Mouse (Mus musculus) forebrain, embryonic 11.5 days (tissue): ENCODE data around the gene Sde2. TPM values are rescaled to one million over a fixed set of nuclear protein-coding genes. Genes with fewer than 3 reads are reported as not detected.

ENCODE experiments used
- ATAC-seq: fragments of 200-750 bp; cut with Nextera tagmentation; replicated peaks from 2 replicates; pipeline ENCODE4 v1.8.0; 2017; ENCODE audit warnings: moderate TSS enrichment; ENCODE audit not compliant: low FRiP score
- DNase-seq: peaks from one replicate; pipeline ENCODE4 v3.0.0-alpha.2; 2017; ENCODE audit warnings: low spot score
- H3K27ac ChIP-seq: fragments of 300-500 bp; sonication (generic); 2 replicates; pipeline ENCODE4 v1.5.1; 2014; ENCODE audit warnings: low read depth, low read length
- H3K27me3 ChIP-seq: fragments of 300-500 bp; sonication (generic); 2 replicates; pipeline ENCODE4 v1.6.1; 2014; ENCODE audit warnings: mild to moderate bottlenecking, low read length, mixed read lengths; ENCODE audit not compliant: control insufficient read depth, insufficient read depth
- H3K36me3 ChIP-seq: fragments of 300-500 bp; sonication (generic); 2 replicates; pipeline ENCODE4 v1.6.1; 2014; ENCODE audit warnings: mild to moderate bottlenecking, low read length, moderate library complexity, mixed read lengths; ENCODE audit not compliant: control insufficient read depth, insufficient read depth
- H3K4me1 ChIP-seq: fragments of 300-500 bp; sonication (generic); replicated peaks from 2 replicates; pipeline ENCODE4 v1.6.1; 2014; ENCODE audit warnings: low read length, mixed read lengths; ENCODE audit not compliant: control insufficient read depth, insufficient read depth
- H3K4me2 ChIP-seq: fragments of 300-500 bp; sonication (generic); 2 replicates; pipeline ENCODE4 v1.6.1; 2014; ENCODE audit warnings: low read depth, mild to moderate bottlenecking, low read length, moderate library complexity, mixed read lengths; ENCODE audit not compliant: severe bottlenecking
- H3K4me3 ChIP-seq: fragments of 300-500 bp; sonication (generic); 2 replicates; pipeline ENCODE4 v1.5.1; 2014; ENCODE audit warnings: low read depth, low read length
- H3K9ac ChIP-seq: fragments of 300-500 bp; sonication (generic); 2 replicates; pipeline ENCODE4 v1.6.1; 2014; ENCODE audit warnings: low read length
- H3K9me3 ChIP-seq: fragments of 300-500 bp; sonication (generic); 2 replicates; pipeline ENCODE4 v1.6.1; 2016; ENCODE audit warnings: low read length, mixed read lengths; ENCODE audit not compliant: control insufficient read depth
- WGBS: fragments of 180-500 bp; shearing (Covaris S2); extraction: QIAGEN DNeasy Blood & Tissue Kit; methylation state at CpG from one replicate; pipeline ENCODE4 v1.1.7; 2014; 5-methylcytosine and 5-hydroxymethylcytosine counted together
- polyA plus RNA-seq: library from polyadenylated mRNA; unstranded; fragments of >200 nt; fragmentation: Nextera tagmentation; extraction: Ambion mirVana; gene quantifications from 2 replicates; pipeline ENCODE4 v1.2.1, GENCODE M21; 2014

The Sde2 gene
- polyA plus RNA-seq, 1 experiment from 2014 or later = 33.8 TPM

- DNase-seq (no peak), ATAC-seq (no peak)
Observed at GRCm38 (mm10) chr1:180866001-180866400, 15.1 kb downstream of the Sde2 start.

GRCm38 (mm10) chr1:180870122-180870650, 19.3 kb downstream of the Sde2 start:
- DNase-seq (no peak), ATAC-seq (no peak)
- no peak overlapping the region for H3K4me3 ChIP-seq
- H3K27ac ChIP-seq = no peak overlapping the region
- H3K36me3 ChIP-seq = no peaks in the 10 kb centered on the region; the same call in 1 of the 2 replicates
- 81% methylated on average over 13 of the region's 13 CpGs for WGBS
- H3K4me1 ChIP-seq = no peaks in the 10 kb centered on the region
- H3K4me2 ChIP-seq = no peak overlapping the region
- no peaks in the 10 kb centered on the region for H3K27me3 ChIP-seq
- H3K9ac ChIP-seq = no peak overlapping the region
- H3K9me3 ChIP-seq = no peaks in the 10 kb centered on the region

More at GRCm38 (mm10) chr1:180866001-180866400, 15.1 kb downstream of the Sde2 start:
- Histone ChIP-seq H3K4me2 (no peak overlapping the region), H3K9ac (no peak overlapping the region), H3K36me3 (no peaks in the 10 kb centered on the region; the same call in 1 of the 2 replicates), H3K27me3 (no peaks in the 10 kb centered on the region), H3K4me3 (no peak overlapping the region), H3K9me3 (no peaks in the 10 kb centered on the region), H3K4me1 (no peaks in the 10 kb centered on the region), H3K27ac (no peak overlapping the region)
- 96% methylated on average over 7 of the region's 7 CpGs for WGBS

GRCm38 (mm10) chr1:180873861-180874484, 23.0 kb downstream of the Sde2 start:
- WGBS = 20% methylated on average over 9 of the region's 9 CpGs
- no peak overlapping the region for H3K27ac ChIP-seq

GRCm38 (mm10) chr1:180874615-180875014, 23.7 kb downstream of the Sde2 start:
- WGBS = 89% methylated on average over 2 of the region's 2 CpGs
- Histone ChIP-seq H3K36me3 (no peaks in the 10 kb centered on the region), H3K9me3 (no peaks in the 10 kb centered on the region), H3K9ac (no peak overlapping the region), H3K27ac (no peak overlapping the region), H3K27me3 (no peaks in the 10 kb centered on the region), H3K4me2 (no peak overlapping the region), H3K4me3 (no peak overlapping the region), H3K4me1 (no peaks in the 10 kb centered on the region)
- ATAC-seq = no peak
- no peak for DNase-seq

More at GRCm38 (mm10) chr1:180873861-180874484, 23.0 kb downstream of the Sde2 start:
- Histone ChIP-seq H3K4me2 (no peak overlapping the region), H3K27me3 (no peaks in the 10 kb centered on the region), H3K4me3 (no peak overlapping the region), H3K9ac (no peak overlapping the region), H3K9me3 (no peaks in the 10 kb centered on the region), H3K4me1 (no peaks in the 10 kb centered on the region), H3K36me3 (no peaks in the 10 kb centered on the region)
- DNase-seq = peak; percentile 79
- no peak; the same call in 1 of the 2 replicates for ATAC-seq

- Histone ChIP-seq H3K9me3 (no peaks in the 10 kb centered on the region), H3K4me3 (no peak overlapping the region), H3K36me3 (no peaks in the 10 kb centered on the region), H3K9ac (no peak overlapping the region), H3K4me1 (no peaks in the 10 kb centered on the region), H3K4me2 (no peak overlapping the region), H3K27me3 (no peaks in the 10 kb centered on the region), H3K27ac (no peak overlapping the region)
- WGBS = 91% methylated on average over 9 of the region's 9 CpGs
- DNase-seq (no peak), ATAC-seq (no peak)
Observed at GRCm38 (mm10) chr1:180875126-180875525, 24.2 kb downstream of the Sde2 start.

- Histone ChIP-seq H3K4me2 (no peak overlapping the region), H3K36me3 (no peaks in the 10 kb centered on the region), H3K27ac (no peak overlapping the region), H3K4me3 (no peak overlapping the region), H3K4me1 (no peaks in the 10 kb centered on the region), H3K9me3 (no peaks in the 10 kb centered on the region), H3K27me3 (no peaks in the 10 kb centered on the region), H3K9ac (no peak overlapping the region)
- 72% methylated on average over 4 of the region's 4 CpGs for WGBS
- DNase-seq = no peak
- no peak for ATAC-seq
Observed at GRCm38 (mm10) chr1:180877466-180877865, 26.5 kb downstream of the Sde2 start.

- no peaks in the 10 kb centered on the region for H3K9me3 ChIP-seq
- WGBS = 87% methylated on average over 3 of the region's 3 CpGs
- H3K36me3 ChIP-seq = no peaks in the 10 kb centered on the region
- no peaks in the 10 kb centered on the region for H3K27me3 ChIP-seq
- no peak overlapping the region for H3K27ac ChIP-seq
- H3K4me1 ChIP-seq = no peaks in the 10 kb centered on the region
- H3K4me2 ChIP-seq = no peak overlapping the region
- ATAC-seq = no peak
- H3K4me3 ChIP-seq = no peak overlapping the region
- DNase-seq = no peak
- H3K9ac ChIP-seq = no peak overlapping the region
Observed at GRCm38 (mm10) chr1:180881768-180882167, 30.8 kb downstream of the Sde2 start.

GRCm38 (mm10) chr1:180883731-180884130, 32.8 kb downstream of the Sde2 start:
- no peak for ATAC-seq
- Histone ChIP-seq H3K4me3 (no peak overlapping the region), H3K27me3 (no peaks in the 10 kb centered on the region), H3K9ac (no peak overlapping the region), H3K4me2 (no peak overlapping the region), H3K4me1 (peaks cover 7% of the 10 kb centered on the region; the same call in 1 of the 2 replicates), H3K9me3 (no peaks in the 10 kb centered on the region), H3K27ac (no peak overlapping the region), H3K36me3 (no peaks in the 10 kb centered on the region)
- 61% methylated on average over 7 of the region's 7 CpGs for WGBS
- no peak for DNase-seq

GRCm38 (mm10) chr1:180884484-180884883, 33.6 kb downstream of the Sde2 start:
- no peak overlapping the region for H3K4me2 ChIP-seq
- H3K27ac ChIP-seq = no peak overlapping the region
- no peak for ATAC-seq
- H3K9ac ChIP-seq = no peak overlapping the region
- no peaks in the 10 kb centered on the region for H3K27me3 ChIP-seq
- H3K4me1 ChIP-seq = peaks cover 9% of the 10 kb centered on the region; the same call in 1 of the 2 replicates
- DNase-seq = no peak
- no peaks in the 10 kb centered on the region for H3K9me3 ChIP-seq
- WGBS = 89% methylated on average over 9 of the region's 9 CpGs
- no peaks in the 10 kb centered on the region for H3K36me3 ChIP-seq
- no peak overlapping the region for H3K4me3 ChIP-seq
